Mouse (Mus musculus): ENCODE measurements around the gene A930033H14Rik.

DNA sequence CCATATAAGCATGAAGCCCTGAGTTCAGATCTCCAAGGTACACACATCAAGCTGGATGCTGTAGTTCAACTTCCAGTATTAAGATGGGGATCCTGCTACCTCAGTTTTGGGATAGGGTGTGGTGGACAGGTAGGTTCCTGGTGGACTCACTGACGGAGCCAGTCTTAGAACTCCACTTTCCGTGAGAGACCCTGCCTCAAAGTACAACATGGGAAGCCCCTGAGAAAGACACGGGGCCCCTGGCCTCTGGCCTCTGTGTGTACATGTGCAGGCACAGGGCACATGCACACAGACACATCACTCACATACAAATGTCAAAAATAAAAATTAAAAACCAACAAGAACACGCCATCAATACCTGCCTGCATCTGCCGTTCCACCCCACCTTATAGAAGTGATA, 12.6 kb upstream of the A930033H14Rik start:
- TF ChIP-seq CTCF (IDR thresholded peaks at IDR 0.05; ENCODE audit: control insufficient read depth, insufficient read depth, insufficient replicate concordance, low read depth, low read length): no peak
- no peak for TF ChIP-seq POLR2A (IDR thresholded peaks at IDR 0.05; ENCODE audit: control insufficient read depth, low read depth, low read length)
